15 mouse cellular contexts compared by ENCODE assay signal in genomic region chr5:44707946-44708345, GRCm38 (mm10).
A peak's percentile ranks its signal among the peaks of the same experiment; 100 is the strongest.
DNase-seq lines count a peak whose midpoint lies in the region; ATAC-seq and TF ChIP-seq lines count a peak whose summit lies in the region.
"Had no signal": no experiment of that assay in that cellular context is flagged by ENCODE, and none has a peak within 500 bp of the region (broad histone marks: within the 10 kb centered on the region; RNA-seq: fewer than 3 reads in every experiment).

No protein-coding gene starts in this region.

- no peaks in the 10 kb centered on the region for H3K4me1 ChIP-seq in heart, postnatal 0 days (ENCODE audit: control insufficient read depth, insufficient read depth)
- H3K4me1 ChIP-seq in lung, embryonic 14.5 days (ENCODE audit: insufficient read depth), result peaks cover 12% of the 10 kb centered on the region; the same call in 1 of the 2 replicates
- H3K4me1 ChIP-seq in brown adipose tissue, adult 24 weeks (ENCODE audit: control insufficient read depth, insufficient read depth, insufficient read length, low read length), result peaks cover 27% of the 10 kb centered on the region

- H3K27me3 ChIP-seq in heart, postnatal 0 days (ENCODE audit: control insufficient read depth, insufficient read depth, low read length), result no peaks in the 10 kb centered on the region
- no peaks in the 10 kb centered on the region for H3K27me3 ChIP-seq in lung, embryonic 14.5 days (ENCODE audit: insufficient read depth, low read length)
- H3K27me3 ChIP-seq: limb, embryonic 15.5 days had no signal

- no peak overlapping the region for H3K4me3 ChIP-seq in gastrocnemius, adult 2 months
- H3K4me3 ChIP-seq in heart, postnatal 0 days (ENCODE audit: low read depth, low read length), result no peak overlapping the region
- no peak overlapping the region for H3K4me3 ChIP-seq in lung, embryonic 14.5 days (ENCODE audit: low read depth, low read length)
- no peak overlapping the region for H3K4me3 ChIP-seq in brown adipose tissue, adult 24 weeks (ENCODE audit: insufficient read depth, low read depth, low read length)
- H3K4me3 ChIP-seq: limb, embryonic 15.5 days had no signal

- no peak overlapping the region for H3K9ac ChIP-seq in heart, postnatal 0 days (replicated peaks; ENCODE audit: low read depth, low read length)
- H3K9ac ChIP-seq in lung, embryonic 14.5 days, result no peak overlapping the region
- H3K9ac ChIP-seq: limb, embryonic 15.5 days had no signal

- ATAC-seq in heart, postnatal 0 days (ENCODE audit: insufficient read depth, low read depth), result no peak
- no peak for ATAC-seq in lung, embryonic 14.5 days (ENCODE audit: insufficient read depth)

- intact Hi-C loops in gastrocnemius, adult 2 months (cut with DNase I), result no loop called here

- no peak for DNase-seq in gastrocnemius, adult 2 months
- DNase-seq in gastrocnemius, adult 18-20 months (ENCODE audit: low spot score), result no peak
- DNase-seq in heart, postnatal 0 days (ENCODE audit: low spot score), result no peak
- DNase-seq in heart, adult 18-20 months, result no peak
- no peak for DNase-seq in lung, embryonic 14.5 days
- no peak for DNase-seq in lung, postnatal 14 days
- DNase-seq in c-Kit-positive CD71-positive TER-119-positive erythroid progenitor cells, embryonic 14.5 days (ENCODE audit: low spot score), result no peak
- DNase-seq: cerebellum, postnatal 10 days; gastrocnemius, postnatal 14 days; layer of hippocampus, postnatal 36 days; lung, adult 18-20 months; right cerebral cortex, postnatal 4 days; thymus, adult 18-20 months had no signal

- TF ChIP-seq CTCF in gastrocnemius, adult 2 months (IDR thresholded peaks at IDR 0.05), result no peak
- TF ChIP-seq CTCF in heart, postnatal 0 days (IDR thresholded peaks at IDR 0.05; ENCODE audit: low read depth), result no peak
- TF ChIP-seq CTCF in lung, embryonic 14.5 days (IDR thresholded peaks at IDR 0.05; ENCODE audit: low read depth), result no peak

- WGBS in heart, postnatal 0 days, result 66% methylated on average over 3 of the region's 3 CpGs
- WGBS in lung, embryonic 14.5 days, result 81% methylated on average over 3 of the region's 3 CpGs

- H3K36me3 ChIP-seq in heart, postnatal 0 days (replicated peaks; ENCODE audit: control insufficient read depth, insufficient read depth, low read length), result no peaks in the 10 kb centered on the region
- H3K36me3 ChIP-seq in lung, embryonic 14.5 days (ENCODE audit: insufficient read depth), result no peaks in the 10 kb centered on the region
- H3K36me3 ChIP-seq: limb, embryonic 15.5 days had no signal

- H3K27ac ChIP-seq in gastrocnemius, adult 2 months, result peak overlapping the region; percentile 50
- peak overlapping the region; percentile 21 for H3K27ac ChIP-seq in heart, postnatal 0 days (ENCODE audit: low read depth)
- H3K27ac ChIP-seq in lung, embryonic 14.5 days (ENCODE audit: low read depth), result peak overlapping the region; percentile 56; the same call in 1 of the 2 replicates
- peak overlapping the region; percentile 76 for H3K27ac ChIP-seq in brown adipose tissue, adult 24 weeks (replicated peaks; ENCODE audit: low read depth, low read length)
- H3K27ac ChIP-seq: limb, embryonic 15.5 days had no signal

- TF ChIP-seq EP300 in heart, postnatal 0 days (IDR thresholded peaks at IDR 0.05; ENCODE audit: low read depth), result no peak

- no peak overlapping the region for H3K4me2 ChIP-seq in heart, postnatal 0 days (ENCODE audit: low read depth, low read length)
- no peak overlapping the region for H3K4me2 ChIP-seq in lung, embryonic 14.5 days
- H3K4me2 ChIP-seq: limb, embryonic 15.5 days had no signal

- no peaks in the 10 kb centered on the region for H3K9me3 ChIP-seq in heart, postnatal 0 days (replicated peaks; ENCODE audit: control insufficient read depth, low read length)
- H3K9me3 ChIP-seq in lung, embryonic 14.5 days (ENCODE audit: low read depth, low read length), result no peaks in the 10 kb centered on the region
- H3K9me3 ChIP-seq: limb, embryonic 15.5 days had no signal

Comparison
In these comparisons a context has a peak if more than half of its experiments do, and no peak if none do; other contexts are left out.
1. H3K27ac ChIP-seq: peak in every context shown above with its lines; median percentile 76 in brown adipose tissue, adult 24 weeks; 56 in lung, embryonic 14.5 days; 50 in gastrocnemius, adult 2 months; 21 in heart, postnatal 0 days.